ENCODE assay signal across 10 mouse cellular contexts in genomic region chr2:156904976-156905717, GRCm38 (mm10). TPM values are rescaled to one million over a fixed set of nuclear protein-coding genes. Genes with fewer than 3 reads are reported as not detected.
DNase-seq lines count a peak whose midpoint lies in the region; ATAC-seq and TF ChIP-seq lines count a peak whose summit lies in the region.
"Had no signal": no experiment of that assay in that cellular context is flagged by ENCODE, and none has a peak within 500 bp of the region (broad histone marks: within the 10 kb centered on the region; RNA-seq: fewer than 3 reads in every experiment).

No protein-coding gene starts in this region.

- intact Hi-C loops in left cerebral cortex, postnatal 25 days (cut with DNase I), result loop anchor here (2.0 kb wide), 2 partner anchors 92 to 190 kb away; no protein-coding TSS in a partner anchor

- H3K27me3 ChIP-seq in intestine, postnatal 0 days (replicated peaks; ENCODE audit: control insufficient read depth, insufficient read depth, low read length), result no peaks in the 10 kb centered on the region
- no peaks in the 10 kb centered on the region for H3K27me3 ChIP-seq in intestine, embryonic 16.5 days (replicated peaks; ENCODE audit: control insufficient read depth, insufficient read depth, low read length)
- H3K27me3 ChIP-seq in hindbrain, embryonic 14.5 days (ENCODE audit: control insufficient read depth, insufficient read depth, low read length), result no peaks in the 10 kb centered on the region
- H3K27me3 ChIP-seq: limb, embryonic 15.5 days had no signal

- H3K9ac ChIP-seq in intestine, postnatal 0 days (ENCODE audit: low read depth, low read length), result no peak overlapping the region
- no peak overlapping the region for H3K9ac ChIP-seq in intestine, embryonic 16.5 days (ENCODE audit: low read depth, low read length)
- no peak overlapping the region for H3K9ac ChIP-seq in hindbrain, embryonic 14.5 days
- H3K9ac ChIP-seq: limb, embryonic 15.5 days had no signal

- TF ChIP-seq CTCF in intestine, postnatal 0 days (IDR thresholded peaks at IDR 0.05; ENCODE audit: low read depth), result peak; percentile 86

- DNase-seq in WW6 (ENCODE audit: low read depth, low spot score), result peak; percentile 47
- DNase-seq in embryo, embryonic 11.5 days (ENCODE audit: low read depth, low spot score), result peak; percentile 51
- DNase-seq in hindbrain, embryonic 14.5 days (ENCODE audit: low spot score), result peak; percentile 66
- peak; percentile 78 to 91 for DNase-seq in left cerebral cortex, postnatal 25 days (ENCODE audit: low spot score in 2 of 2)
- DNase-seq in retina, postnatal 7 days (ENCODE audit: low read depth, low spot score), result peak; percentile 48

- no peak overlapping the region for H3K27ac ChIP-seq in intestine, postnatal 0 days (ENCODE audit: low read depth, low read length)
- no peak overlapping the region for H3K27ac ChIP-seq in intestine, embryonic 16.5 days (ENCODE audit: low read length)
- no peak overlapping the region for H3K27ac ChIP-seq in hindbrain, embryonic 14.5 days
- H3K27ac ChIP-seq: limb, embryonic 15.5 days had no signal

- no peaks in the 10 kb centered on the region for H3K9me3 ChIP-seq in intestine, postnatal 0 days (ENCODE audit: control insufficient read depth)
- no peaks in the 10 kb centered on the region for H3K9me3 ChIP-seq in intestine, embryonic 16.5 days (ENCODE audit: control insufficient read depth, low read length)
- no peaks in the 10 kb centered on the region for H3K9me3 ChIP-seq in hindbrain, embryonic 14.5 days (ENCODE audit: control insufficient read depth, low read length)
- H3K9me3 ChIP-seq: limb, embryonic 15.5 days had no signal

- no peak overlapping the region for H3K4me2 ChIP-seq in intestine, postnatal 0 days (replicated peaks; ENCODE audit: low read depth)
- H3K4me2 ChIP-seq in intestine, embryonic 16.5 days (ENCODE audit: low read depth, low read length), result no peak overlapping the region
- no peak overlapping the region for H3K4me2 ChIP-seq in hindbrain, embryonic 14.5 days (replicated peaks)
- H3K4me2 ChIP-seq: limb, embryonic 15.5 days had no signal

- WGBS in intestine, postnatal 0 days, result 32% methylated on average over 6 of the region's 6 CpGs
- 24% methylated on average over 6 of the region's 6 CpGs for WGBS in intestine, embryonic 16.5 days
- 28% methylated on average over 6 of the region's 6 CpGs for WGBS in hindbrain, embryonic 14.5 days

- H3K4me1 ChIP-seq in intestine, postnatal 0 days (replicated peaks; ENCODE audit: control insufficient read depth, insufficient read depth, low read length), result no peaks in the 10 kb centered on the region
- H3K4me1 ChIP-seq in intestine, embryonic 16.5 days (ENCODE audit: control insufficient read depth, insufficient read depth, low read length), result no peaks in the 10 kb centered on the region
- H3K4me1 ChIP-seq in hindbrain, embryonic 14.5 days (replicated peaks; ENCODE audit: control insufficient read depth, insufficient read depth, low read length), result no peaks in the 10 kb centered on the region
- H3K4me1 ChIP-seq: limb, embryonic 15.5 days had no signal

- ATAC-seq in intestine, postnatal 0 days, result no peak
- no peak for ATAC-seq in intestine, embryonic 16.5 days
- no peak for ATAC-seq in hindbrain, embryonic 14.5 days (ENCODE audit: low FRiP score)
- no peak for ATAC-seq in inflammation-experienced regulatory T-cells, adult 6 months

- H3K36me3 ChIP-seq in intestine, postnatal 0 days (ENCODE audit: control insufficient read depth, insufficient read depth), result no peaks in the 10 kb centered on the region
- H3K36me3 ChIP-seq in intestine, embryonic 16.5 days (ENCODE audit: control insufficient read depth, insufficient read depth, low read length), result no peaks in the 10 kb centered on the region
- no peaks in the 10 kb centered on the region for H3K36me3 ChIP-seq in hindbrain, embryonic 14.5 days (replicated peaks; ENCODE audit: control insufficient read depth, insufficient read depth)
- H3K36me3 ChIP-seq: limb, embryonic 15.5 days had no signal

- no peak overlapping the region for H3K4me3 ChIP-seq in intestine, postnatal 0 days (ENCODE audit: low read depth, low read length)
- no peak overlapping the region for H3K4me3 ChIP-seq in intestine, embryonic 16.5 days (ENCODE audit: low read length)
- H3K4me3 ChIP-seq in hindbrain, embryonic 14.5 days (replicated peaks; ENCODE audit: low read length), result no peak overlapping the region
- H3K4me3 ChIP-seq: limb, embryonic 15.5 days had no signal

RNA-seq across cellular contexts. Expression of gene Sla2, which starts 18.2 kb away (rescaled TPM):
- polyA plus RNA-seq in intestine, postnatal 0 days (2015; fragmentation: Nextera tagmentation; extraction: Ambion mirVana), result 0.29 and 0.40 TPM in 2 replicates
- 0.54 and 0.71 TPM in 2 replicates for polyA plus RNA-seq in intestine, embryonic 16.5 days (2015; fragmentation: Nextera tagmentation; extraction: Ambion mirVana)
- polyA plus RNA-seq in hindbrain, embryonic 14.5 days (2014; fragmentation: Nextera tagmentation; extraction: Ambion mirVana), result 0.14 and 0.20 TPM in 2 replicates
- under 1 TPM; 0.39 to 0.55 TPM for total RNA-seq in left cerebral cortex, postnatal 25 days (2021)
- 10 to 100 TPM; 55.1 to 91.5 (median 58.8) TPM for polyA plus RNA-seq in inflammation-experienced regulatory T-cells, adult 6 months (2017; shearing (Covaris generic))
- total RNA-seq: adrenal gland, postnatal 4 days had no signal

RNA-seq across cellular contexts. Expression of gene Rab5if, which starts 42.2 kb away (rescaled TPM):
- polyA plus RNA-seq in intestine, postnatal 0 days (2015; fragmentation: Nextera tagmentation; extraction: Ambion mirVana), result 272 and 279 TPM in 2 replicates
- 295 and 299 TPM in 2 replicates for polyA plus RNA-seq in intestine, embryonic 16.5 days (2015; fragmentation: Nextera tagmentation; extraction: Ambion mirVana)
- 174 and 176 TPM in 2 replicates for polyA plus RNA-seq in hindbrain, embryonic 14.5 days (2014; fragmentation: Nextera tagmentation; extraction: Ambion mirVana)
- total RNA-seq in left cerebral cortex, postnatal 25 days (2021), result 100 to 1,000 TPM; 104 to 105 TPM
- polyA plus RNA-seq in inflammation-experienced regulatory T-cells, adult 6 months (2017; shearing (Covaris generic)), result 1 to 10 TPM; 3.3 to 4.6 (median 3.3) TPM

RNA-seq across cellular contexts. Expression of gene 4930518I15Rik, which starts 47.4 kb away (rescaled TPM):
- polyA plus RNA-seq in intestine, postnatal 0 days (2015; fragmentation: Nextera tagmentation; extraction: Ambion mirVana), result 1.3 and 1.8 TPM in 2 replicates
- 5.1 and 5.3 TPM in 2 replicates for polyA plus RNA-seq in intestine, embryonic 16.5 days (2015; fragmentation: Nextera tagmentation; extraction: Ambion mirVana)
- polyA plus RNA-seq in hindbrain, embryonic 14.5 days (2014; fragmentation: Nextera tagmentation; extraction: Ambion mirVana), result 4.0 and 5.4 TPM in 2 replicates
- total RNA-seq in left cerebral cortex, postnatal 25 days (2021), result 1 to 10 TPM; 1.5 to 2.1 TPM
- 10 to 100 TPM; 13.4 to 30.1 (median 27.0) TPM for polyA plus RNA-seq in inflammation-experienced regulatory T-cells, adult 6 months (2017; shearing (Covaris generic))

Comparison
In these comparisons a context has a peak if more than half of its experiments do, and no peak if none do; other contexts are left out.
1. RNA of gene Sla2, which starts 18.2 kb away (polyA plus RNA-seq): 55.1 to 91.5 TPM in inflammation-experienced regulatory T-cells, adult 6 months; 0.54 to 0.71 TPM in intestine, embryonic 16.5 days, 0.29 to 0.40 TPM in intestine, postnatal 0 days and 0.14 to 0.20 TPM in hindbrain, embryonic 14.5 days; every median in the first group is over 10 times any median in the second.
2. RNA of gene Rab5if, which starts 42.2 kb away (polyA plus RNA-seq): 295 to 299 TPM in intestine, embryonic 16.5 days, 272 to 279 TPM in intestine, postnatal 0 days and 174 to 176 TPM in hindbrain, embryonic 14.5 days; 3.3 to 4.6 TPM in inflammation-experienced regulatory T-cells, adult 6 months; every median in the first group is over 10 times any median in the second.
3. Peak in every context shown above with its lines, with median percentiles within 50 percentile points of each other: DNase-seq.